Mouse (Mus musculus) bone marrow, adult 2 months (tissue): ENCODE measurements at regions not wholly inside any gene's neighbourhood (a gene's known extent, or its start where the extent isn't known, plus 50 kb on each side); places are given as distances from the start of the nearest gene placed in this dataset.

Experiments used
- CTCF ChIP-seq: fragments of 200-500 bp; IDR thresholded peaks from 2 replicates; pipeline ENCODE4 v1.5.1; 2011; ENCODE audit warnings: low read length, control low read depth; ENCODE audit not compliant: control insufficient read depth, insufficient read depth
- POLR2A ChIP-seq: fragments of 200-500 bp; IDR thresholded peaks from 2 replicates; pipeline ENCODE4 v1.6.1; 2011; ENCODE audit warnings: low read depth, mild to moderate bottlenecking, control low read depth, low read length, borderline replicate concordance; ENCODE audit not compliant: control insufficient read depth

DNA sequence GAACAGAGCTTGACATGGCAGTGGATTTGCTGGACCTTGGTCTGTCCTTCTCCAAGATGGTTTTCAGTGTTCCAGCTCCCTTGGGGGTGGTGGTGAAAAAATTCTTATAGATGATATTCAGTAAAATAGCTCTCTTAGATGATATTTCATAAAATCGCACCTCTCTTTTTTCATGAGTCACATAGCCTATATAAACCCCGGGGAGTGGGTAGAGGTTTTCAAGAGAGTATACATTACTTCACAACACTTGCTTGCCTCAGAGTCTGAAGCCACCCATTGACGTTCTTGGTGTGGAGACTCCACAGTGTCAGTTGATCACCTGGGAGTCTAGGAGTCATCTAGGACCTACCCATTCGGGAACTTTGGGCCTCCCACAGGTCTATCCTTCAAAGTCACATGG is 378.7 kb downstream of the 1810013L24Rik start:
- TF ChIP-seq CTCF (no peak), POLR2A (no peak)
